Mouse (Mus musculus) erythroblast, embryonic 14.5 days (primary cell): ENCODE measurements around the gene Spns2.

Source experiments
- GATA1 ChIP-seq: IDR thresholded peaks from 2 replicates; pipeline ENCODE4 v1.6.1; 2012; ENCODE audit warnings: low read length, inconsistent platforms, mixed read lengths
- TAL1 ChIP-seq: IDR thresholded peaks from 3 replicates; pipeline ENCODE4 v1.6.1; 2012; ENCODE audit warnings: low read length, inconsistent platforms, mixed read lengths

DNA sequence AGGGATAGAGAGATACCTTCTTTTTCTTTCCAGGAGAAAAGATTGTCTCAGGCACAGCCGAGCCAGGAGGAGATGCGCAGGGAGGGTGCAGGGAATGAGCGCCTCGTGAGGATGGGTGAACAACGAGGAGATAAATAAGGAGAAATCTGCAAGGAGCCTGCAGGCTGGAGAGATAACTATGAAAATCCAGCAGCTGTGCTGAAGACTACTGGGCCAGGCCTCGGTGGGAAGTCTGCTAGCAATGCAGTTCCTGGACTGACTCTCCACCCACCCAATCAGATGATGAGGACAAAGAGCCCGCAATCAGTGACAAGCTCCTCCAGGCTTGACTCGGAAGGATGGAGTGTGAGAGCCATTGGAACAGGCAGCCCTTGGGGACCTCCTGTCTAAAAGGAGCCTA, 12.5 kb upstream of the Spns2 start:
- no peak for TF ChIP-seq GATA1
- no peak for TF ChIP-seq TAL1
